Mouse (Mus musculus): ENCODE results near the gene Lcp1. TPM values are rescaled to one million over a fixed set of nuclear protein-coding genes. Genes with fewer than 3 reads are reported as not detected.

Lcp1 gene
- polyA plus RNA-seq, 1 experiment from 2014 or later = 40.9 TPM

Small RNA genes within 50 kb of the gene (microRNA-seq; reads per million reads assigned to microRNA genes)
- not detected for gene Gm44482

Other genes with a start within 250 kb of the Lcp1 start
- 4.4 and 4.5 TPM in 2 replicates for gene Lrch1, start 183.2 kb upstream of the Lcp1 start, polyA plus RNA-seq (2015; fragmentation: Nextera tagmentation; extraction: Ambion mirVana)
- gene Rubcnl, start 115.1 kb upstream of the Lcp1 start, polyA plus RNA-seq (2015; fragmentation: Nextera tagmentation; extraction: Ambion mirVana) = 0.31 and 0.38 TPM in 2 replicates
- gene Lrrc63, start 220 bp upstream of the Lcp1 start, polyA plus RNA-seq (2015; fragmentation: Nextera tagmentation; extraction: Ambion mirVana) = not detected in 2 replicates
- gene Cpb2, start 111.2 kb downstream of the Lcp1 start, polyA plus RNA-seq (2015; fragmentation: Nextera tagmentation; extraction: Ambion mirVana) = 134 and 143 TPM in 2 replicates
- gene Zc3h13, start 153.3 kb downstream of the Lcp1 start, polyA plus RNA-seq (2015; fragmentation: Nextera tagmentation; extraction: Ambion mirVana) = 11.9 TPM in 2 replicates

All from liver, embryonic 15.5 days (tissue).